Mouse (Mus musculus) MEL (cell line): ENCODE results near the gene Scn11a. TPM values are rescaled to one million over a fixed set of nuclear protein-coding genes. Genes with fewer than 3 reads are reported as not detected.

ENCODE experiments used
- DNase-seq: peaks from one replicate; pipeline ENCODE4 v3.0.0; 2011; ENCODE audit warnings: low read depth, low spot score
- H3K27ac ChIP-seq: 2 replicates; pipeline ENCODE4 v1.5.1; 2012; ENCODE audit warnings: low read depth, mild to moderate bottlenecking, control low read depth, low read length, moderate library complexity; ENCODE audit not compliant: control insufficient read depth
- H3K27me3 ChIP-seq, 2 experiments: fragments of 150-350 bp in 1 of 2; sonication (generic) in 1 of 2; 2 replicates each; pipeline ENCODE4 v1.6.1; 2012; ENCODE audit warnings: low read length in 2 of 2, mild to moderate bottlenecking in 2 of 2, improper control_type of control experiment in 1 of 2, moderate library complexity in 1 of 2; ENCODE audit not compliant: insufficient read depth in 2 of 2, control insufficient read depth in 1 of 2
- H3K36me3 ChIP-seq, 2 experiments: 2 replicates each; pipeline ENCODE4 v1.6.1; 2012 to 2014; ENCODE audit warnings: low read length in 2 of 2, improper control_type of control experiment in 1 of 2, inconsistent platforms in 1 of 2, mild to moderate bottlenecking in 1 of 2; ENCODE audit not compliant: insufficient read depth in 2 of 2, control insufficient read depth in 1 of 2
- H3K4me1 ChIP-seq, 2 experiments: fragments of 150-350 bp in 1 of 2; sonication (generic) in 1 of 2; 2 replicates each; pipeline ENCODE4 v1.6.1; 2012; ENCODE audit warnings: low read length in 2 of 2, improper control_type of control experiment in 1 of 2, mild to moderate bottlenecking in 1 of 2; ENCODE audit not compliant: insufficient read depth in 2 of 2, control insufficient read depth in 1 of 2
- H3K4me3 ChIP-seq, 2 experiments: fragments of 150-350 bp in 1 of 2; sonication (generic) in 1 of 2; 2 replicates each; pipeline ENCODE4 v1.5.1; 2012; ENCODE audit warnings: low read depth in 2 of 2, low read length in 2 of 2, mild to moderate bottlenecking in 2 of 2, moderate library complexity in 2 of 2, control low read depth in 1 of 2, improper control_type of control experiment in 1 of 2; ENCODE audit not compliant: control insufficient read depth in 1 of 2, insufficient read depth in 1 of 2
- H3K79me2 ChIP-seq: 2 replicates; pipeline ENCODE4 v1.6.1; 2012; ENCODE audit warnings: mild to moderate bottlenecking, low read length, moderate library complexity; ENCODE audit not compliant: control insufficient read depth, poor library complexity, insufficient read depth
- H3K9ac ChIP-seq: 2 replicates; pipeline ENCODE4 v1.6.1; 2012; ENCODE audit warnings: low read depth, mild to moderate bottlenecking, control low read depth, low read length, moderate library complexity; ENCODE audit not compliant: control insufficient read depth, poor library complexity, severe bottlenecking
- H3K9me3 ChIP-seq: fragments of 150-350 bp; sonication (generic); replicated peaks from 2 replicates; pipeline ENCODE4 v1.6.1; 2012; ENCODE audit warnings: mild to moderate bottlenecking, low read length, improper control_type of control experiment, moderate library complexity; ENCODE audit not compliant: insufficient read depth
- BHLHE40 ChIP-seq: IDR thresholded peaks from 2 replicates; pipeline ENCODE4 v1.6.1; 2012; ENCODE audit warnings: low read depth, mild to moderate bottlenecking, inconsistent platforms, low read length, improper control_type of control experiment, borderline replicate concordance
- CHD1 ChIP-seq: IDR thresholded peaks from 2 replicates; pipeline ENCODE4 v1.6.1; 2012; ENCODE audit warnings: low read depth, mild to moderate bottlenecking, inconsistent platforms, low read length, improper control_type of control experiment
- CHD2 ChIP-seq: IDR thresholded peaks from 2 replicates; pipeline ENCODE4 v1.6.1; 2011; ENCODE audit warnings: low read length, improper control_type of control experiment
- CTCF ChIP-seq, 3 experiments: IDR thresholded peaks in 2 of 3; conservative IDR thresholded peaks in 1 of 3; 2 replicates each; pipeline ENCODE4 v1.5.1; 2011 to 2012; ENCODE audit warnings: low read length in 3 of 3, low read depth in 2 of 3, mild to moderate bottlenecking in 2 of 3, improper control_type of control experiment in 1 of 3, inconsistent platforms in 1 of 3, mixed read lengths in 1 of 3, moderate library complexity in 1 of 3; ENCODE audit not compliant: control insufficient read depth in 1 of 3, insufficient read depth in 1 of 3, poor library complexity in 1 of 3, severe bottlenecking in 1 of 3
- E2F4 ChIP-seq: IDR thresholded peaks from 2 replicates; pipeline ENCODE4 v1.6.1; 2011; ENCODE audit warnings: low read depth, low read length, improper control_type of control experiment, borderline replicate concordance
- ELF1 ChIP-seq: IDR thresholded peaks from 2 replicates; pipeline ENCODE4 v1.6.1; 2014; ENCODE audit warnings: low read depth, mild to moderate bottlenecking, inconsistent platforms, low read length, improper control_type of control experiment, moderate library complexity
- EP300 ChIP-seq, 2 experiments: IDR thresholded peaks; 2 replicates each; pipeline ENCODE4 v1.6.1; 2011; ENCODE audit warnings: improper control_type of control experiment in 2 of 2, low read length in 2 of 2, low read depth in 1 of 2, mild to moderate bottlenecking in 1 of 2
- ETS1 ChIP-seq: IDR thresholded peaks from 2 replicates; pipeline ENCODE4 v1.6.1; 2012; ENCODE audit warnings: low read depth, mild to moderate bottlenecking, inconsistent platforms, low read length, improper control_type of control experiment, moderate library complexity
- GABPA ChIP-seq: IDR thresholded peaks from 2 replicates; pipeline ENCODE4 v1.6.1; 2012; ENCODE audit warnings: low read depth, mild to moderate bottlenecking, inconsistent platforms, low read length, improper control_type of control experiment, moderate library complexity
- HCFC1 ChIP-seq: IDR thresholded peaks from 2 replicates; pipeline ENCODE4 v1.6.1; 2012; ENCODE audit warnings: low read depth, mild to moderate bottlenecking, inconsistent platforms, low read length, improper control_type of control experiment, moderate library complexity
- JUND ChIP-seq: IDR thresholded peaks from 2 replicates; pipeline ENCODE4 v1.6.1; 2011; ENCODE audit warnings: low read depth, mild to moderate bottlenecking, improper control_type of control experiment, low read length
- KAT2A ChIP-seq: conservative IDR thresholded peaks from 2 replicates; pipeline ENCODE4 v1.6.1; 2012; ENCODE audit warnings: low read depth, low read length, improper control_type of control experiment, inconsistent platforms
- MAFK ChIP-seq: IDR thresholded peaks from 2 replicates; pipeline ENCODE4 v1.6.1; 2011; ENCODE audit warnings: low read depth, mild to moderate bottlenecking, low read length, improper control_type of control experiment, borderline replicate concordance
- MAX ChIP-seq: IDR thresholded peaks from 2 replicates; pipeline ENCODE4 v1.6.1; 2011; ENCODE audit warnings: low read length, improper control_type of control experiment
- MAZ ChIP-seq: IDR thresholded peaks from 2 replicates; pipeline ENCODE4 v1.6.1; 2012; ENCODE audit warnings: low read depth, mild to moderate bottlenecking, inconsistent platforms, low read length, improper control_type of control experiment
- MEF2A ChIP-seq: IDR thresholded peaks from 2 replicates; pipeline ENCODE4 v1.6.1; 2014; ENCODE audit warnings: low read depth, mild to moderate bottlenecking, inconsistent platforms, low read length, improper control_type of control experiment; ENCODE audit not compliant: poor library complexity, insufficient replicate concordance, severe bottlenecking; ENCODE audit errors: extremely low read depth
- MXI1 ChIP-seq: IDR thresholded peaks from 2 replicates; pipeline ENCODE4 v1.6.1; 2011; ENCODE audit warnings: mild to moderate bottlenecking, low read depth, low read length, improper control_type of control experiment
- MYB ChIP-seq: IDR thresholded peaks from 2 replicates; pipeline ENCODE4 v1.6.1; 2011; ENCODE audit warnings: mild to moderate bottlenecking, low read depth, low read length, improper control_type of control experiment
- MYC ChIP-seq: IDR thresholded peaks from 2 replicates; pipeline ENCODE4 v1.6.1; 2011; ENCODE audit warnings: low read depth, mild to moderate bottlenecking, low read length, improper control_type of control experiment, moderate library complexity
- NELFE ChIP-seq: IDR thresholded peaks from 2 replicates; pipeline ENCODE4 v1.6.1; 2011; ENCODE audit warnings: low read depth, low read length, improper control_type of control experiment
- NRF1 ChIP-seq: IDR thresholded peaks from 2 replicates; pipeline ENCODE4 v1.6.1; 2014; ENCODE audit warnings: low read depth, mild to moderate bottlenecking, inconsistent platforms, low read length, improper control_type of control experiment, moderate library complexity; ENCODE audit not compliant: poor library complexity, insufficient read depth, severe bottlenecking
- POLR2A ChIP-seq, 2 experiments: IDR thresholded peaks; 2 replicates each; pipeline ENCODE4 v1.6.1; 2011 to 2012; ENCODE audit warnings: low read length in 2 of 2, mild to moderate bottlenecking in 2 of 2, control low read depth in 1 of 2, improper control_type of control experiment in 1 of 2, low read depth in 1 of 2, moderate library complexity in 1 of 2; ENCODE audit not compliant: control insufficient read depth in 1 of 2, insufficient read depth in 1 of 2, poor library complexity in 1 of 2
- POLR2AphosphoS2 ChIP-seq: IDR thresholded peaks from 2 replicates; pipeline ENCODE4 v1.6.1; 2011; ENCODE audit warnings: low read length, improper control_type of control experiment
- POLR2AphosphoS5 ChIP-seq: IDR thresholded peaks from 2 replicates; pipeline ENCODE4 v1.6.1; 2012; ENCODE audit warnings: low read depth, borderline replicate concordance, mild to moderate bottlenecking, inconsistent platforms, low read length, moderate library complexity, mixed read lengths
- RAD21 ChIP-seq: IDR thresholded peaks from 2 replicates; pipeline ENCODE4 v1.6.1; 2011; ENCODE audit warnings: mild to moderate bottlenecking, low read depth, low read length, improper control_type of control experiment
- RCOR1 ChIP-seq: IDR thresholded peaks from 2 replicates; pipeline ENCODE4 v1.6.1; 2012; ENCODE audit warnings: low read depth, mild to moderate bottlenecking, inconsistent platforms, low read length, improper control_type of control experiment
- SIN3A ChIP-seq: IDR thresholded peaks from 2 replicates; pipeline ENCODE4 v1.6.1; 2012; ENCODE audit warnings: low read length, improper control_type of control experiment, inconsistent platforms
- SMC3 ChIP-seq: IDR thresholded peaks from 2 replicates; pipeline ENCODE4 v1.6.1; 2011; ENCODE audit warnings: low read depth, low read length, improper control_type of control experiment
- TAL1 ChIP-seq: IDR thresholded peaks from 2 replicates; pipeline ENCODE4 v1.6.1; 2012; ENCODE audit warnings: mild to moderate bottlenecking, inconsistent platforms, low read length, moderate library complexity, mixed read lengths
- UBTF ChIP-seq: IDR thresholded peaks from 2 replicates; pipeline ENCODE4 v1.6.1; 2012; ENCODE audit warnings: low read depth, mild to moderate bottlenecking, inconsistent platforms, low read length, improper control_type of control experiment, moderate library complexity, borderline replicate concordance; ENCODE audit not compliant: insufficient read depth
- USF1 ChIP-seq: IDR thresholded peaks from 2 replicates; pipeline ENCODE4 v1.6.1; 2014; ENCODE audit warnings: low read depth, mild to moderate bottlenecking, inconsistent platforms, low read length, improper control_type of control experiment, moderate library complexity
- USF2 ChIP-seq, 2 experiments: IDR thresholded peaks; 2 replicates each; pipeline ENCODE4 v1.6.1; 2011 to 2012; ENCODE audit warnings: improper control_type of control experiment in 2 of 2, low read length in 2 of 2, borderline replicate concordance in 1 of 2, inconsistent platforms in 1 of 2, low read depth in 1 of 2, mild to moderate bottlenecking in 1 of 2; ENCODE audit not compliant: insufficient read depth in 1 of 2
- ZC3H11A ChIP-seq: IDR thresholded peaks from 2 replicates; pipeline ENCODE4 v1.6.1; 2012; ENCODE audit warnings: low read depth, mild to moderate bottlenecking, inconsistent platforms, low read length, improper control_type of control experiment
- ZMIZ1 ChIP-seq: IDR thresholded peaks from 2 replicates; pipeline ENCODE4 v1.6.1; 2012; ENCODE audit warnings: low read depth, mild to moderate bottlenecking, inconsistent platforms, low read length, improper control_type of control experiment, moderate library complexity
- ZNF384 ChIP-seq: IDR thresholded peaks from 2 replicates; pipeline ENCODE4 v1.6.1; 2012; ENCODE audit warnings: low read depth, mild to moderate bottlenecking, inconsistent platforms, low read length, improper control_type of control experiment
- polyA plus RNA-seq, 2 experiments: library from polyadenylated mRNA; stranded (reverse) in 1 of 2; unstranded in 1 of 2; fragments of >175 nt in 1 of 2; fragments of >200 nt in 1 of 2; gene quantifications; 2 replicates each; pipeline versions ENCODE4 v1.2.1 to v1.2.4; 2012; ENCODE audit warnings: low replicate concordance in 2 of 2, low read depth in 1 of 2; ENCODE audit not compliant: insufficient read length in 2 of 2, insufficient read depth in 1 of 2, missing spikeins in 1 of 2
- total RNA-seq: library from RNA; depleted of rRNA; stranded (reverse); fragments of 300-350 nt; gene quantifications from 2 replicates; pipeline ENCODE4 v1.2.3, GENCODE M21; 2012

The Scn11a gene
- total and polyA plus RNA-seq, 3 experiments, result 0.04 to 0.15 TPM; not detected in 1

DNA sequence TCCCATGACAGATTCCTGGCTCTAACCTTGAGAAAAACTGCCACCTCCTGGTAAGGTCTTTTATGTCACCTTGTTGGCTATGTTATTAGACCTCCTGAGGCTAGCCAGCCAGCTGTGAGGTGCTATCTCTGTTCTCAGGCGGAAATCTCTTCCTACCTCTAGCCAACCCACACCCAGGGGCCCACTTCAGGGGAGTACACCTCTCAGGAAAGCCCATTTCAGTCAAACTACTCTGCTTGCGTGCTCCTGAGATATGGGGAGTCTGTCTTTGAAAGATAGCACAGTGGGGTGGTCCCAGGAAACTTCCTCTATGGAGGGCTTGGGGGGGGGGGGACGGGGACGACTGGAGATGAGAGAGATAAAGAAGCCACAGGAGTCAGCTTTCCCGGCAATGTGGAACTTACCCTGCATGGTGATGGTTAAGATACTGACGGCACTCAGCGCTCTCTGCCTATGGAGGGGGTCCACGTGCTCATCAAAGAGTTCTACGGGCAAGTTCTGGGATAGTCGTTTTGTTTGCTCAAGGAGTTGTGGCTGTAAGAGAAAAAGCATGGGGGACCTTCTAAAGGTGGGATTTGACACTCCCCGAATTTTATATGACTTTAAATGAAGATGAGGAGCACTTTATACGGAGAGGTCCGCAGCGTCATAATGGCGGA lies 29.9 kb downstream of the Scn11a start:
- Histone ChIP-seq H3K4me3 (no peak overlapping the region), H3K36me3 (peaks cover 0 to 12% of the 10 kb centered on the region in 2 experiments; a peak in 2 of 4 replicates), H3K9me3 (no peaks in the 10 kb centered on the region), H3K79me2 (no peaks in the 10 kb centered on the region), H3K27ac (peak overlapping the region; percentile 80), H3K9ac (no peak overlapping the region), H3K4me1 (peaks cover 5 to 10% of the 10 kb centered on the region in 2 experiments), H3K27me3 (no peaks in the 10 kb centered on the region)
- peak; percentile 86 for DNase-seq
- TF ChIP-seq USF2 (IDR thresholded peaks at IDR 0.05; ENCODE audit: borderline replicate concordance in 1 of 2, insufficient read depth in 1 of 2, low read depth in 1 of 2, low read length in 2 of 2) (no peak), CHD2 (no peak; the same call in 1 of the 2 replicates), ETS1 (peak; percentile 93), POLR2A (IDR thresholded peaks at IDR 0.05; ENCODE audit: control insufficient read depth in 1 of 2, insufficient read depth in 1 of 2, low read depth in 1 of 2, low read length in 2 of 2, poor library complexity in 1 of 2) (no peak), ZNF384 (no peak), ELF1 (0 out of 2 replicates have a peak, but pooled peaks have one; percentile 46), KAT2A (no peak), GABPA (no peak), ZMIZ1 (no peak), JUND (no peak), MXI1 (peak; percentile 68), TAL1 (peak; percentile 89), SMC3 (no peak), USF1 (peak; percentile 36; the same call in 1 of the 2 replicates), EP300 (IDR thresholded peaks at IDR 0.05; ENCODE audit: low read depth in 1 of 2, low read length in 2 of 2) (peak; percentile 77 to 92), MAX (peak; percentile 80), MYC (peak; percentile 73; the same call in 1 of the 2 replicates), E2F4 (no peak), RAD21 (peak; percentile 30), CHD1 (no peak), POLR2AphosphoS5 (no peak), NELFE (no peak), POLR2AphosphoS2 (no peak), CTCF (IDR thresholded peaks at IDR 0.05 in 2 of 3, conservative IDR thresholded peaks at IDR 0.05 in 1 of 3; ENCODE audit: control insufficient read depth in 1 of 3, insufficient read depth in 1 of 3, low read depth in 2 of 3, low read length in 3 of 3, poor library complexity in 1 of 3, severe bottlenecking in 1 of 3) (peak; percentile 0 to 41 (median 8); a peak in 3 of 6 replicates), MAZ (peak; percentile 72; the same call in 1 of the 2 replicates), ZC3H11A (no peak), RCOR1 (peak; percentile 94), MAFK (0 out of 2 replicates have a peak, but pooled peaks have one; percentile 12), MYB (no peak), BHLHE40 (peak; percentile 55; the same call in 1 of the 2 replicates), NRF1 (no peak), HCFC1 (peak; percentile 36; the same call in 1 of the 2 replicates), UBTF (no peak), SIN3A (peak; percentile 39; the same call in 1 of the 2 replicates), MEF2A (peak; percentile 54; the same call in 1 of the 2 replicates)
